Mouse (Mus musculus) embryonic fibroblast, embryonic 13.5 days (primary cell): ENCODE data around the gene Rnf144b. TPM values are rescaled to one million over a fixed set of nuclear protein-coding genes. Genes with fewer than 3 reads are reported as not detected.

Experiments used
- H3K27ac ChIP-seq: 2 replicates; pipeline ENCODE4 v1.5.1; 2012; ENCODE audit warnings: low read length, control low read depth, inconsistent platforms; ENCODE audit not compliant: insufficient read depth
- H3K4me1 ChIP-seq: 2 replicates; pipeline ENCODE4 v1.6.1; 2011; ENCODE audit warnings: low read length; ENCODE audit not compliant: control insufficient read depth, insufficient read depth
- H3K4me3 ChIP-seq: 2 replicates; pipeline ENCODE4 v1.5.1; 2011; ENCODE audit warnings: mild to moderate bottlenecking, control low read depth, low read length; ENCODE audit not compliant: insufficient read depth
- CTCF ChIP-seq: IDR thresholded peaks from 2 replicates; pipeline ENCODE4 v1.5.1; 2011; ENCODE audit warnings: mild to moderate bottlenecking, control low read depth, low read length, moderate library complexity, borderline replicate concordance; ENCODE audit not compliant: insufficient read depth
- POLR2A ChIP-seq: IDR thresholded peaks from 2 replicates; pipeline ENCODE4 v1.6.1; 2011; ENCODE audit warnings: low read depth, mild to moderate bottlenecking, control low read depth, low read length, moderate library complexity
- polyA plus RNA-seq: library from polyadenylated mRNA; stranded (reverse); fragments of >200 nt; gene quantifications from 2 replicates; pipeline ENCODE4 v1.2.4, GENCODE M21; 2011; ENCODE audit warnings: low read depth; ENCODE audit not compliant: missing spikeins, insufficient read length

The Rnf144b gene
- polyA plus RNA-seq, 1 experiment = 1.5 TPM

GRCm38 (mm10) chr13:47192200-47192599 is 69.7 kb downstream of the Rnf144b start:
- Histone ChIP-seq H3K27ac (no peak overlapping the region), H3K4me3 (no peak overlapping the region), H3K4me1 (no peaks in the 10 kb centered on the region; the same call in 1 of the 2 replicates)
- TF ChIP-seq POLR2A = no peak
- no peak for TF ChIP-seq CTCF

- no peak overlapping the region for H3K4me3 ChIP-seq
- no peak overlapping the region for H3K27ac ChIP-seq
- TF ChIP-seq CTCF (no peak), POLR2A (no peak)
- H3K4me1 ChIP-seq = no peaks in the 10 kb centered on the region; the same call in 1 of the 2 replicates
Observed at GRCm38 (mm10) chr13:47192771-47193170, 70.3 kb downstream of the Rnf144b start.

GRCm38 (mm10) chr13:47193326-47194153 is 71.1 kb downstream of the Rnf144b start:
- TF ChIP-seq POLR2A (0 out of 2 replicates have a peak, but pooled peaks have one; percentile 34), CTCF (no peak)
- Histone ChIP-seq H3K4me1 (no peaks in the 10 kb centered on the region; the same call in 1 of the 2 replicates), H3K4me3 (peak overlapping the region; percentile 33), H3K27ac (no peak overlapping the region)

DNA sequence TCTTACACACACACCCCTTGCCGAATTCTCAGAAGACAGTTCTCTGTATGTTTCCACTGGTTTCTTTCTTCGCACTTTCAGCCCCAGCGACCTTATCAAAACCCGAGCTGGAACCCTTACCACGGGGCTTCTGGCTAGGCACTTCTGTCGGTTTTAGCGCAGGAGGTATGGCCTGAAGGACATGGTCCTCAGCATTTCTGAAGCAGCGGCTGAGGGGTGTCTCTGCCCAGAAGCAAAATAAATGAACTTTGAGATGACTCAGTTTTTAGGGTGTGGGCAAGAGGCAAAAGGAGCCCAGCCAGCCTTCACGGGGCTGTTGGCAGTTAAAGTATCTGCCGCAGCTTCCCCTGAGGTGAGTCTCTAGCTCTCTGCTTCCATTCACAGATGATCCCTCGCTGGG is 72.2 kb downstream of the Rnf144b start:
- Histone ChIP-seq H3K4me3 (peak overlapping the region; percentile 33; the same call in 1 of the 2 replicates), H3K27ac (no peak overlapping the region), H3K4me1 (no peaks in the 10 kb centered on the region; the same call in 1 of the 2 replicates)
- no peak for TF ChIP-seq CTCF
- no peak for TF ChIP-seq POLR2A

DNA sequence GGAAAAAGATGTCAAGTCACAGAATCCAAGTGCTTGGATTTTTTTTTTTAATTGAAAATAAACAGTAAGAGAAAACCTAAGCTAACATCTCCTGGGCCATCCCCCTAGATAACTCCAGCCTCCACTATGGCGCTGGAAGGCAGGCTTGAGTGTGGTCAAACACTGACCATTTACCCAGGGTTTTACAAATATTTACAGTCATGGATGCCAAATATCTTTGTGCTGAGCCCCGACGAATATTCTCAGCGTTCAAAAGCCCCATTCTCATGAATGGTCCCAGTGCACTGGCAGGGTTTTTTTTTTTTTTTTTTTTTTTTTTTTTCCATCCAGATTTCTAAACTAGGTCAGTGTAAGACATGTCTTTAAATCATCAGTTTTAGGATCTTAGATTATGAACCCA is 73.0 kb downstream of the Rnf144b start:
- Histone ChIP-seq H3K27ac (no peak overlapping the region), H3K4me3 (no peak overlapping the region), H3K4me1 (no peaks in the 10 kb centered on the region; the same call in 1 of the 2 replicates)
- TF ChIP-seq CTCF (no peak), POLR2A (no peak)

- Histone ChIP-seq H3K4me1 (no peaks in the 10 kb centered on the region), H3K27ac (no peak overlapping the region), H3K4me3 (no peak overlapping the region)
- TF ChIP-seq CTCF (no peak), POLR2A (no peak)
Observed at GRCm38 (mm10) chr13:47200011-47200670, 77.7 kb downstream of the Rnf144b start.

DNA sequence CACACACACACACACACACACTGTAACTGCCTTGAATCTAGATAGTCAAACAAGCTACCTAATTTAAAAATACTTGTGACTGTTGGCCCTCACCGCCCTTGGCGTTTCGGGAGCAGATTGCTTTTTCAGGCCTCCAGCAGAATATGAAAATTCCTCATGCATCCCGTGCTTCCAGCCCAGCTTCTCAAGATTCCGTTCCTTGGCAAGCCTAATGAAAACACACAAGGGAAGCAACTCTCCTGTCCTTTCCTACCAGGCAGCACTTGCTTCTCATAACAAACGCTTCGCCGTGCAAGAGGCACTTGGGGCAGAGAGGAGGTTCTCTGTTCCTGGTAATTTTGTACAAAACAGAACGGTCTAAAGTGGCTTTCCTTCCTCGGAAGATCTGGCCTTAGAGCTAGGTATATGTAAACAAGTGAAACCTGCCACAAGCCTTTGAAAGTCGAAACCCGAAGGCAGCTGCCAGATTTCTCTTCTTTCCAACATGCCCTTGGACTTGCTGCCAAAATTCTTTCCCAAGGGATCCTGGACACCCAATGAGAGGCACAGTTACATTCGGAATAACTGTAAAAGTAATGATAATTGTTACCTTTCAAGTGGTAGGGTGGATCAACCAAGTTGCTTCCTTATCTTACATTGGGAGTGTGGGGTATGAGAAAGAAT is 79.6 kb downstream of the Rnf144b start:
- Histone ChIP-seq H3K4me1 (no peaks in the 10 kb centered on the region), H3K27ac (no peak overlapping the region), H3K4me3 (no peak overlapping the region)
- no peak for TF ChIP-seq POLR2A

DNA sequence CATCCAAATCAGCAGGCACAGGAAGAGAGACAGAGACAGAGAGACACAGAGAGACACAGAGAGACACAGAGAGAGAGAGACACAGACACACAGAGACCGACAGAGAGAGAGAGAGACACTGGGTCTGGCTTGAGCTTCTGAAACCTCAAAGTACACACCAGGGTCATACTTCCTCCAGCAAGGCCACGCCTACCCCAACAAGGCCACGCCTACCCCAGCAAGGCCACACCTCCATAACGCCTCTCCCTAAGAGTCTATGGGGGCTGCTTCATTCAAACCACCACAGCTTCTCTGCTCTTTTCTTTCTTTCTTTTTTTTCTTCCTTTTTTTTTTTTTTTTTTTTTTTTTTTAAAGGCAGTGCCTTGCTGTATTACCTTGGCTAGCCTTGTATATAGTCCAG is 88.0 kb downstream of the Rnf144b start:
- Histone ChIP-seq H3K4me3 (no peak overlapping the region), H3K4me1 (no peaks in the 10 kb centered on the region), H3K27ac (no peak overlapping the region)
- TF ChIP-seq POLR2A (no peak), CTCF (no peak)

DNA sequence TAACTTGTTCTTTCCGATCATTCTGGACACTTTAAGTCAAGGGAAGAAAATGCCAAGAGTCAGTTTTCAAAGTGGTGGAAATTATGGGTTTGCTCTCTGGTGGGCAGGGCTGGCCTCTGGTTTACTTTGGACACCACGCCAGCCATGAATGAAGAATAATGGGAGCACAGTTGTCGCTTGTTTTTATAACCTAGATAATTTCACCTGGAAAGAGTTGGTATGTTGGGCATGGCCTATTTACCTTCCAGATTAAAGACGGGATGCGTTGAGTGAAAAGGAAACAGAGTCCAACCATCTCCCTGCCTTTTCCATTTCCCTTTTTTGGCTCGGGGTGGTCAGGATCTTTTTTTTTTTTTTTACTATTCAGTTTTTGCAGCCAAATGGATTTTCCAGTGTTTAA is 88.5 kb downstream of the Rnf144b start:
- TF ChIP-seq CTCF (no peak), POLR2A (no peak)
- Histone ChIP-seq H3K4me1 (peaks cover under 1% of the 10 kb centered on the region; the same call in 1 of the 2 replicates), H3K4me3 (no peak overlapping the region), H3K27ac (no peak overlapping the region)
